Mouse (Mus musculus) hematopoietic stem cell, adult 5-6 weeks (primary cell): ENCODE measurements around the gene Morc3. TPM values are rescaled to one million over a fixed set of nuclear protein-coding genes. Genes with fewer than 3 reads are reported as not detected.

Experiments
- ATAC-seq, 2 experiments: fragments of 125-278 bp in 1 of 2; replicated peaks in 1 of 2; 2 replicates each; pipeline ENCODE4 v1.8.0; 2016 to 2017; ENCODE audit warnings: inconsistent platforms in 2 of 2, mild to moderate bottlenecking in 2 of 2, moderate number of reproducible peaks in 2 of 2, low read depth in 1 of 2, moderate TSS enrichment in 1 of 2; ENCODE audit not compliant: low FRiP score in 2 of 2, poor library complexity in 2 of 2, severe bottlenecking in 2 of 2, insufficient read depth in 1 of 2, low TSS enrichment in 1 of 2
- total RNA-seq: library from RNA; stranded (forward); fragments of 172-1452, 232-1000 nt; gene quantifications from 2 replicates; pipeline ENCODE4 v1.2.3, GENCODE M21; 2017

Morc3 gene
- total RNA-seq, 1 experiment from 2014 or later: 204 TPM

- ATAC-seq: no peak
Observed at GRCm38 (mm10) chr16:93833551-93833950, 1.6 kb downstream of the Morc3 start.

DNA sequence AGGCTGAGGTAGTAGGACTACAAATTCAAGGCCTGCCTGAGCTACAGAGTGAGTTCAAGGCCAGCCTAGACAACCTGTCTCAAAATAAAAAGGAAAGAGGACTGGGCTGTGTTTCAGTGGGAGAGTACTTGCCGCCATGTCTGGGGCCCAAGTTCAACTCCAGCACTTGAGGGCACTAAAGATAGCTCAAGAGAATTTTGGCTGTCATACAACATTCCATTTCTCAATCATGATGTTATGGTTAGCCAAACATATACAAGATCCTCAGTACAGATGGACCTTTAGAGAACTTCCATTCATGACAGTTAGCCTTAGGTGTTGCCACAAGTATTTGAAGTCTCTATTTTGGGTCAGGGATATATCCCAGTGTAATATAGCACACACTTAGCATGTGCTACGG, 2.2 kb downstream of the Morc3 start:
- ATAC-seq: no peak

GRCm38 (mm10) chr16:93839049-93839448, 7.1 kb downstream of the Morc3 start:
- no peak for ATAC-seq

- ATAC-seq: no peak
Observed at GRCm38 (mm10) chr16:93850527-93850926, 18.6 kb downstream of the Morc3 start.

DNA sequence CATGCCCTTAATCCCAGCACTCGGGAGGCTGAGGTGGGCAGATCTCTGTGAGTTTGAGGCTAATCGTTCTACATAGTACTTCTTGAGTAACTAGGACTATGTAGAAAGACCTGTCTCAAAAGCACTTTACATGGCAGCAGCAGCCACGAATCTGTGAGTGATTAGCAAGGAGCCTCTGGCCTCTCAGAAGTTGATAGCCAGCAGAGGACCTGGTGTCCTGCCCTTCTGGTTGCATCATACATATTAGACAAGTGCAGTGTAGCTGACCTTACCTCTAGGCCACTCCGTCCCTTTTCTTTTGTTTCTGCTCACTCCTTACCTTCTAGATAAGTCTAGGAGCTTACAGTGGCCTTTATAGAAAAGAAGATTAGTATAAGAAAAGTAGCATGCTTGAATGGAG, 28.0 kb downstream of the Morc3 start:
- no peak for ATAC-seq

GRCm38 (mm10) chr16:93860686-93861085, 28.8 kb downstream of the Morc3 start:
- no peak for ATAC-seq

DNA sequence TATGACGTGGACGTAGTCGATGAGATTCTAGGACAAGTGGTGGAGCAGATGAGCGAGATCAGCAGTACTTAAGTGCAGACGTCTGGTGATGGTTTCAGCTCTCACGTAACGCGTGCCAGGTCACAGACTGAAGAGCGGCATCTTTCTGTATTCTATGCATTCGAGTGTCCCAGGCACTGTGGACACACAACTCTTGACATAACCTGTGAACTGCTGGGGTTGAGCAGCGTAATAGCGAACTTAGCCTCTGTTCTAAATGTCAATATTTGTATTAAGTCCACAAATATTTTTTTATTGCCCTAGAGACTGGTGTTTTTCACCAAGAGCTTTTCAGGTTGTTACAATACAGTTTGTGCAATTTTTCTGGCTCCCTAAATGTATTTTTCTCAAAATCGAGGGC, 42.9 kb downstream of the Morc3 start:
- ATAC-seq: no peak

DNA sequence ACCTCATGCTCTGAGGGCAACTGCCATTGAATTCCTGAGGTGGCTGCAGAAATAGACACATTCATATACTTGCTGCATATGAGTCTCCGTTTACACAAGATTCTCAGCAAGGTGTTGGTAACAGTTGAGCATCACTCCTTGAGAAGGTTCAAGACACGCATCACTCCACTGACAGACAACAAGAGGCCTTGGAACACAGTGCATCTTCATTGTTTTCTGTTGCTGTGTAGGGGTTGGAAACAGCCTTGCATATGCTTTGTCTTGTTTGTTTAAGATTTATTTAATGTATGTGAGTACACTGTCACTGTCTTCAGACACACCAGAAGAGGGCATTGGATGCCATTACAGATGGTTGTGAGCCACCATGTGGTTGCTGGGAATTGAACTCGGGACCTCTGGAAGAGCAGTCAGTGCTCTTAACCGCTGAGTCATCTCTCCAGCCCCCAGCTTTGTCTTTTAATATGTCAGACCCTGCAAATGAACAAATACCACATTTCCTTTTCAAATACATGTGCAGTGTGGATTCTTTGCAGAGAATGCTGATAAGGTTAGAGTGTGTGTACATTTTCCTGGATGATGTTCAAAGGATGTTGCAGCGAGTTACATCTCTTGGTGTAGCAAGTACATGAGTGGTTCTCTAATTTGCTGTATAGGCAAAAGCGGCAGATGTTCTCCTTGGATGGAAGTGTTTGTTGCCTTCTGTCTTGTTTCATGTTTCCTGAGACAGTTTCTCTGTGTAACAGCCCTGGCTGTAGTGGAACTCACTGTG, 45.9 kb downstream of the Morc3 start:
- ATAC-seq: no peak

DNA sequence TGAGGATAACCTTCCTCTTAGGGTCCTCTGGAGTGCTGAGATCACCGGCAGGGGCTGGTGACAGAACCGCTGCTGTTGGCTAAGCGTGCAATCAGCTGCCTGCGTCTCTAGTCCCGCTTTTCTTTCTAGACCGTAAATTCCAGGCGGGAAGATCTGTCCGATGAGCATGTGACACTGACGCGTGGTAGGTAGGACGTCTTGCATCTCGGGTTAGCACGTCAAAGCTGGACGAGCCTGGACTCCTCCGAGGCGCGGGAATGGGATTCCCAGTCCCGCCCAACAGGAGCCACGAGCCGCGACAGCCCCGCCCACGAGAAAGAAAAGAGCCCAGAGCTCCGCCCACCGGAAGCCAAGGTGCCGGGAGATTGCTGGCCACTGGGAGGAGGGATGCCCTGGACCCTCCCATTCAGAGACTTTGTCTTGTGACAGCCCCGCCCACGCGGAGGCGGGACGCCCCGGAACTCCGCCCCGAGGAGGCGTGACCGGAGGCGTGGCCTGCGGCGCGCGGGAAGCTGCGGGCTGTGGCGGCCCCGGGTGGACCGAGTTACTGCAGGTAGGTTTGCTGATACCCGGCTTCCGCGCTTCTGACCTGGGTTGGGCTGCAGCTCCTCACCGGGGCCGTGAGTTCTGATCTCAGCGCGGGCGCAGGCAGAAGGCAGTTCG, 51.6 kb downstream of the Morc3 start, which contains the start of gene Chaf1b:
Gene Chaf1b, plus strand, starts transcription at position 479 of the 663 bp plus-strand sequence.
- ATAC-seq: peak; percentile 92 to 95

GRCm38 (mm10) chr16:93884086-93884721, 52.3 kb downstream of the Morc3 start:
- ATAC-seq: peak; percentile 9 to 15; a peak in 2 of 4 replicates

DNA sequence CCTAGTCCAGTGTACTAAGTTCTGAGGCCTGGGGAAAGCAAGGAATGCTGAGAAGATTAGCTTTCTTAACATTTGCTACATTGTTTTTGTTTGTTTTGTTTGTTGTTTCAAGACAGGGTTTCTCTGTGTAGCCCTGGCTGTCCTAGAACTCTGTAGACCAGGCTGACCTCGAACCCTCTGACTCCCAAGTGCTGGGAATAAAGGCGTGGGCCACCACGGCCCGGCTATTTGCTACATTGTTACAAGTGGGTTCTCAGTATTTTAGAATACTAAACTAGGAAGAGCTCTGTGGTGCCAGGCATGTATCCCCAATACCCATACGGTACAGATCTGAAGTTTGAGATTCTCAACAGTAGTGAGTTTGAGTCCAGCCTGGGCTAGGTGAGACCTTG, 52.8 kb downstream of the Morc3 start:
- ATAC-seq: no peak

GRCm38 (mm10) chr16:93888481-93888880, 56.6 kb downstream of the Morc3 start:
- no peak for ATAC-seq

DNA sequence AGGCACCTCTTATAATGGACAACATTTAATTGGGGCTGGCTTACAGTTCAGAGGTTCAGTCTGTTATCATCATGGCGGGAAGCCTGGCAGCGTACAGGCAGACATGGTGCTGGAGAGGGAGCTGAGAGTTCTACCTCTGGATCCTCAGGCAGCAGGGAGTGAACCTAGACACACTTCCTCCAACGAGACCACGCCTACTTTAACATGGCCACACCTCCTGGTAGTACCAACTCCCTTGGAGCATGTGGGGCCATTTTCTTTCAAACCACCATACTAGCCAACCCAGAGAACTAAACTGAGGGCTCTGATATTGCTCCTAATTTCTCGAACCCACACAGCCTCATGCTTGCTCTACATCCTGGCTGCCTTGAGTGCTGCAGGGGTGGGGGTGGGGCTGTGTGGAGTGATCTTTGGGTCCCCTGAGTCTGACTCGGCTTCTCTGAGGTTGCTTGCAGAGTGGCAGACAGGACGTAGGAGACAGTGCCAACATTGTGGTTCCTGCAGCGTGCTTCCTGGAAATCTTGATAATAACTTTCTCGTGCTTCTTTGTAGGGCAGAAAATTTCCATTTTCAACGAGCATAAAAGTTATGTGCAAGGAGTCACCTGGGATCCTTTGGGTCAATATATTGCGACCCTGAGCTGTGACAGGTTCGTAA, 59.2 kb downstream of the Morc3 start:
- ATAC-seq: peak; percentile 80 to 89

GRCm38 (mm10) chr16:93893285-93893684, 61.4 kb downstream of the Morc3 start:
- no peak for ATAC-seq

DNA sequence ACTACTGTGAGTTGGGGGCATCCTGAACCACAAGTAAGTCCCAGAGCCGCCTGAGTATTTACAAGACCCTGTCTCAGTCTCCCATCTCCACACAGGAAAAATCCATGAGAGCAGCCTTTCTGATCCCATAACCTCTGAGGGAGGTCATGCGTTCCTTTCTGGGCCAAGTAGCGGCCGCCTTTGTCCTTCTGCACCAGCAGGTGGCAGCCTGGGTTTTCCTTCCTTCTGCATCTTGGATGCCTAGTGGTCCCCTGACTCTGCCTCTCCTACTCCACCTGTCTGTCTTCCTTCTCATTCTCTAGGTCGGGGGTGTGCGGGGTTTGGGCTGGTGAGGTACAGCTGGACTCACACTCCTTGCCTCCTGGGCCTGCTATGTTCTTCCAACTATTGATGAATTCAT, 71.1 kb downstream of the Morc3 start:
- no peak; a peak in 1 of 4 replicates for ATAC-seq

- ATAC-seq: peak; percentile 79 to 94
Observed at GRCm38 (mm10) chr16:93906156-93907014, 74.5 kb downstream of the Morc3 start.

- no peak for ATAC-seq
Observed at GRCm38 (mm10) chr16:93907761-93908160, 75.8 kb downstream of the Morc3 start.
